Mouse (Mus musculus) CH12.LX (cell line): Measurements from ENCODE around the gene Psenen. TPM values are rescaled to one million over a fixed set of nuclear protein-coding genes. Genes with fewer than 3 reads are reported as not detected.
A peak's percentile ranks its signal among the peaks of the same experiment; 100 is the strongest.

Experiments
- DNase-seq: peaks from one replicate; pipeline ENCODE4 v3.0.0-alpha.2; 2013; ENCODE audit errors: extremely low read depth
- H3K27ac ChIP-seq: 2 replicates; pipeline ENCODE4 v1.5.1; 2012; ENCODE audit warnings: low read depth, mild to moderate bottlenecking, control low read depth, moderate library complexity; ENCODE audit not compliant: insufficient read depth
- H3K27me3 ChIP-seq: replicated peaks from 2 replicates; pipeline ENCODE3; 2012; ENCODE audit warnings: inconsistent platforms
- H3K36me3 ChIP-seq, 2 experiments: replicated peaks in 1 of 2; 2 replicates each; pipeline versions ENCODE3 to v1.6.1; 2012; ENCODE audit warnings: inconsistent platforms in 1 of 2, low read length in 1 of 2, mild to moderate bottlenecking in 1 of 2, mixed read lengths in 1 of 2, moderate library complexity in 1 of 2; ENCODE audit not compliant: control insufficient read depth in 1 of 2, insufficient read depth in 1 of 2
- H3K4me1 ChIP-seq, 2 experiments: 2 replicates each; pipeline ENCODE4 v1.6.1; 2012; ENCODE audit warnings: inconsistent platforms in 1 of 2, moderate library complexity in 1 of 2; ENCODE audit not compliant: insufficient read depth in 2 of 2, control insufficient read depth in 1 of 2
- H3K4me2 ChIP-seq: 2 replicates; pipeline ENCODE4 v1.6.1; 2012; ENCODE audit warnings: low read depth, mild to moderate bottlenecking, control low read depth; ENCODE audit not compliant: poor library complexity, insufficient read depth, severe bottlenecking
- H3K4me3 ChIP-seq, 3 experiments: fragments of 150-350 bp in 1 of 3; sonication (generic) in 1 of 3; replicated peaks in 1 of 3; 2 replicates each; pipeline versions ENCODE3 to v1.5.1; 2011 to 2012; ENCODE audit warnings: low read depth in 2 of 3, low read length in 2 of 3, mild to moderate bottlenecking in 2 of 3, moderate library complexity in 2 of 3, control low read depth in 1 of 3, improper control_type of control experiment in 1 of 3, inconsistent platforms in 1 of 3, mixed read lengths in 1 of 3; ENCODE audit not compliant: poor library complexity in 1 of 3
- H3K79me2 ChIP-seq: replicated peaks from 2 replicates; pipeline ENCODE4 v1.6.1; 2012; ENCODE audit warnings: mild to moderate bottlenecking, moderate library complexity; ENCODE audit not compliant: control insufficient read depth, poor library complexity, insufficient read depth, severe bottlenecking; ENCODE audit errors: extremely low read depth
- H3K9ac ChIP-seq: 2 replicates; pipeline ENCODE4 v1.6.1; 2012; ENCODE audit warnings: low read depth, mild to moderate bottlenecking, control low read depth, moderate library complexity; ENCODE audit not compliant: insufficient read depth
- H3K9me3 ChIP-seq: replicated peaks from 2 replicates; pipeline ENCODE3; 2012; ENCODE audit warnings: low read length, inconsistent platforms, mixed read lengths
- CHD1 ChIP-seq: IDR thresholded peaks from 2 replicates; pipeline ENCODE4 v1.6.1; 2012; ENCODE audit warnings: low read depth, low read length, improper control_type of control experiment, inconsistent platforms
- CHD2 ChIP-seq: IDR thresholded peaks from 2 replicates; pipeline ENCODE4 v1.6.1; 2011; ENCODE audit warnings: low read length, improper control_type of control experiment
- E2F4 ChIP-seq: IDR thresholded peaks from 2 replicates; pipeline ENCODE4 v1.6.1; 2011; ENCODE audit warnings: low read depth, low read length, improper control_type of control experiment; ENCODE audit not compliant: insufficient replicate concordance
- ELF1 ChIP-seq: IDR thresholded peaks from 2 replicates; pipeline ENCODE4 v1.6.1; 2014; ENCODE audit warnings: low read depth, mild to moderate bottlenecking, inconsistent platforms, low read length, improper control_type of control experiment
- ETS1 ChIP-seq: conservative IDR thresholded peaks from 2 replicates; pipeline ENCODE4 v1.6.1; 2012; ENCODE audit warnings: low read depth, mild to moderate bottlenecking, inconsistent platforms, low read length, improper control_type of control experiment, moderate library complexity
- GABPA ChIP-seq: IDR thresholded peaks from 2 replicates; pipeline ENCODE4 v1.6.1; 2012; ENCODE audit warnings: low read depth, low read length, improper control_type of control experiment, inconsistent platforms; ENCODE audit not compliant: insufficient replicate concordance
- HCFC1 ChIP-seq: IDR thresholded peaks from 2 replicates; pipeline ENCODE4 v1.6.1; 2012; ENCODE audit warnings: low read depth, mild to moderate bottlenecking, inconsistent platforms, low read length, improper control_type of control experiment
- IRF4 ChIP-seq: IDR thresholded peaks from 2 replicates; pipeline ENCODE4 v1.6.1; 2014; ENCODE audit warnings: low read depth, mild to moderate bottlenecking, inconsistent platforms, low read length, improper control_type of control experiment
- JUN ChIP-seq: IDR thresholded peaks from 2 replicates; pipeline ENCODE4 v1.6.1; 2011; ENCODE audit warnings: low read depth, mild to moderate bottlenecking, low read length, improper control_type of control experiment, moderate library complexity; ENCODE audit not compliant: insufficient read depth
- JUND ChIP-seq: conservative IDR thresholded peaks from 2 replicates; pipeline ENCODE4 v1.6.1; 2011; ENCODE audit warnings: low read depth, low read length, improper control_type of control experiment
- KAT2A ChIP-seq: IDR thresholded peaks from 2 replicates; pipeline ENCODE4 v1.6.1; 2012; ENCODE audit warnings: low read length, improper control_type of control experiment, inconsistent platforms; ENCODE audit not compliant: insufficient replicate concordance
- MAX ChIP-seq: IDR thresholded peaks from 2 replicates; pipeline ENCODE4 v1.6.1; 2011; ENCODE audit warnings: low read length, improper control_type of control experiment
- MAZ ChIP-seq: IDR thresholded peaks from 2 replicates; pipeline ENCODE4 v1.6.1; 2012; ENCODE audit warnings: low read depth, mild to moderate bottlenecking, inconsistent platforms, low read length, improper control_type of control experiment, moderate library complexity
- MEF2A ChIP-seq: IDR thresholded peaks from 2 replicates; pipeline ENCODE4 v1.6.1; 2014; ENCODE audit warnings: low read depth, mild to moderate bottlenecking, inconsistent platforms, low read length, improper control_type of control experiment, borderline replicate concordance
- MXI1 ChIP-seq: IDR thresholded peaks from 2 replicates; pipeline ENCODE4 v1.6.1; 2011; ENCODE audit warnings: mild to moderate bottlenecking, low read depth, low read length, improper control_type of control experiment
- MYC ChIP-seq: IDR thresholded peaks from 2 replicates; pipeline ENCODE4 v1.6.1; 2011; ENCODE audit warnings: low read depth, mild to moderate bottlenecking, improper control_type of control experiment, low read length
- NELFE ChIP-seq: IDR thresholded peaks from 2 replicates; pipeline ENCODE4 v1.6.1; 2011; ENCODE audit warnings: low read depth, low read length, improper control_type of control experiment
- NRF1 ChIP-seq: IDR thresholded peaks from 2 replicates; pipeline ENCODE4 v1.6.1; 2014; ENCODE audit warnings: low read depth, mild to moderate bottlenecking, inconsistent platforms, low read length, improper control_type of control experiment, moderate library complexity
- PAX5 ChIP-seq: IDR thresholded peaks from 2 replicates; pipeline ENCODE4 v1.6.1; 2012; ENCODE audit warnings: low read length, inconsistent platforms, mixed read lengths
- POLR2A ChIP-seq: IDR thresholded peaks from 2 replicates; pipeline ENCODE4 v1.6.1; 2011; ENCODE audit warnings: low read depth, mild to moderate bottlenecking, improper control_type of control experiment, low read length
- POLR2AphosphoS2 ChIP-seq: IDR thresholded peaks from 2 replicates; pipeline ENCODE4 v1.6.1; 2011; ENCODE audit warnings: low read depth, low read length, improper control_type of control experiment
- SIN3A ChIP-seq: IDR thresholded peaks from 2 replicates; pipeline ENCODE4 v1.6.1; 2012; ENCODE audit warnings: low read length, improper control_type of control experiment, inconsistent platforms
- SMC3 ChIP-seq: IDR thresholded peaks from 2 replicates; pipeline ENCODE4 v1.6.1; 2011; ENCODE audit warnings: low read depth, low read length, improper control_type of control experiment
- TBP ChIP-seq: conservative IDR thresholded peaks from 2 replicates; pipeline ENCODE4 v1.6.1; 2011; ENCODE audit warnings: low read depth, low read length, improper control_type of control experiment
- TCF12 ChIP-seq: IDR thresholded peaks from 2 replicates; pipeline ENCODE4 v1.6.1; 2014; ENCODE audit warnings: low read depth, mild to moderate bottlenecking, inconsistent platforms, low read length, improper control_type of control experiment
- UBTF ChIP-seq: IDR thresholded peaks from 2 replicates; pipeline ENCODE4 v1.6.1; 2012; ENCODE audit warnings: low read depth, mild to moderate bottlenecking, inconsistent platforms, low read length, improper control_type of control experiment, moderate library complexity
- USF1 ChIP-seq: IDR thresholded peaks from 2 replicates; pipeline ENCODE4 v1.6.1; 2014; ENCODE audit warnings: low read depth, mild to moderate bottlenecking, inconsistent platforms, low read length, improper control_type of control experiment
- USF2 ChIP-seq: conservative IDR thresholded peaks from 2 replicates; pipeline ENCODE4 v1.6.1; 2011; ENCODE audit warnings: low read depth, low read length, improper control_type of control experiment
- ZC3H11A ChIP-seq: IDR thresholded peaks from 2 replicates; pipeline ENCODE4 v1.6.1; 2012; ENCODE audit warnings: low read depth, mild to moderate bottlenecking, inconsistent platforms, low read length, improper control_type of control experiment
- ZMIZ1 ChIP-seq: IDR thresholded peaks from 2 replicates; pipeline ENCODE4 v1.6.1; 2012; ENCODE audit warnings: low read depth, mild to moderate bottlenecking, inconsistent platforms, low read length, improper control_type of control experiment
- ZNF384 ChIP-seq: IDR thresholded peaks from 2 replicates; pipeline ENCODE4 v1.6.1; 2012; ENCODE audit warnings: low read depth, low read length, improper control_type of control experiment, inconsistent platforms
- dilution Hi-C: fragments of 300-500 bp; cut with MboI; formaldehyde crosslinking; loops from 2 replicates; pipeline ENCODE4 v1.14.3; 2020; ENCODE audit warnings: low sequenced_read_pairs; ENCODE audit not compliant: extremely low pct_unique_long_range_greater_than_20kb, extremely low pct_ligation_motif_present
- in situ Hi-C: fragments of 300-500 bp; cut with MboI; formaldehyde crosslinking; loops from 3 replicates; pipeline ENCODE4 v1.14.3; 2019; ENCODE audit warnings: low sequenced_read_pairs, low pct_ligation_motif_present, low pct_unique_long_range_greater_than_20kb, mixed read lengths
- polyA plus RNA-seq: library from polyadenylated mRNA; unstranded; fragments of >175 nt; gene quantifications from 2 replicates; pipeline ENCODE4 v1.2.1, GENCODE M21; 2012; ENCODE audit warnings: low read depth; ENCODE audit not compliant: insufficient read length
- total RNA-seq, 2 experiments: library from RNA; depleted of rRNA; stranded (reverse); fragments of 300-350 nt in 1 of 2; fragments of >200 nt in 1 of 2; gene quantifications; 2 replicates each; pipeline ENCODE4 v1.2.3; 2012 to 2014

The Psenen gene
- total and polyA plus RNA-seq, 3 experiments = 55.2 to 121 (median 92.7) TPM

- TF ChIP-seq SIN3A = no peak
- TF ChIP-seq GABPA = no peak
- TF ChIP-seq USF2 = no peak
- no peak for TF ChIP-seq MAX
- no peak for TF ChIP-seq ZNF384
- no peak for TF ChIP-seq MEF2A
- no peak for TF ChIP-seq MYC
- TF ChIP-seq NRF1 = no peak
- TF ChIP-seq TBP = no peak
- no peak for TF ChIP-seq MAZ
- TF ChIP-seq SMC3 = no peak
- no peak for TF ChIP-seq HCFC1
- no peak for TF ChIP-seq NELFE
- TF ChIP-seq ETS1 = no peak
- TF ChIP-seq JUN = no peak
- no peak for TF ChIP-seq E2F4
- TF ChIP-seq POLR2AphosphoS2 = no peak
- TF ChIP-seq JUND = no peak
- DNase-seq = no peak
- H3K9ac ChIP-seq = peak overlapping the region; percentile 77
- H3K79me2 ChIP-seq = peaks cover 25% of the 10 kb centered on the region
- no peaks in the 10 kb centered on the region for H3K9me3 ChIP-seq
- H3K4me2 ChIP-seq = peak overlapping the region; percentile 58
- dilution Hi-C loops (no loop called here), in situ Hi-C loops (no loop called here)
- H3K36me3 ChIP-seq = peaks cover 23 to 47% of the 10 kb centered on the region in 2 experiments
- no peak overlapping the region for H3K4me3 ChIP-seq
- H3K27me3 ChIP-seq = no peaks in the 10 kb centered on the region
- no peak overlapping the region for H3K27ac ChIP-seq
- H3K4me1 ChIP-seq = peaks cover 9 to 39% of the 10 kb centered on the region in 2 experiments; a peak in 3 of 4 replicates
Measured at GRCm38 (mm10) chr7:30560296-30560695, 3.1 kb downstream of the Psenen start.

GRCm38 (mm10) chr7:30559443-30559954 lies 3.9 kb downstream of the Psenen start, which contains the start of gene Lin37:
Gene Lin37 (minus strand): TSS chr7:30559838.
- DNase-seq = peak; percentile 98
- Histone ChIP-seq H3K4me1 (peaks cover 9 to 37% of the 10 kb centered on the region in 2 experiments; a peak in 3 of 4 replicates), H3K4me3 (peak within 1 kb of the TSS; percentile 70 to 99 (median 99)), H3K27me3 (no peaks in the 10 kb centered on the region), H3K4me2 (peak within 1 kb of the TSS; percentile 85), H3K9ac (peak within 1 kb of the TSS; percentile 98), H3K79me2 (peaks cover 25% of the 10 kb centered on the region), H3K36me3 (peaks cover 27 to 47% of the 10 kb centered on the region in 2 experiments), H3K9me3 (no peaks in the 10 kb centered on the region), H3K27ac (peak within 1 kb of the TSS; percentile 63)
- in situ Hi-C loops (loop anchor here (5.0 kb wide), 1 partner anchor 48 kb away; no protein-coding TSS in a partner anchor), dilution Hi-C loops (no loop called here)
- TF ChIP-seq ZC3H11A = no peak
- TF ChIP-seq MEF2A = peak; percentile 64
- peak; percentile 22; the same call in 1 of the 2 replicates for TF ChIP-seq MAX
- TF ChIP-seq PAX5 = no peak
- peak; percentile 51; the same call in 1 of the 2 replicates for TF ChIP-seq IRF4
- TF ChIP-seq POLR2AphosphoS2 = 0 out of 2 replicates have a peak, but pooled peaks have one; percentile 42
- peak; percentile 95 for TF ChIP-seq MAZ
- peak; percentile 89 for TF ChIP-seq CHD2
- no peak for TF ChIP-seq JUND
- peak; percentile 67 for TF ChIP-seq MXI1
- TF ChIP-seq NRF1 = peak; percentile 88
- peak; percentile 71; the same call in 1 of the 2 replicates for TF ChIP-seq ZMIZ1
- peak; percentile 84; the same call in 1 of the 2 replicates for TF ChIP-seq KAT2A
- TF ChIP-seq USF1 = no peak
- TF ChIP-seq POLR2A = peak; percentile 73
- peak; percentile 63; the same call in 1 of the 2 replicates for TF ChIP-seq TCF12
- TF ChIP-seq NELFE = peak; percentile 61
- peak; percentile 95 for TF ChIP-seq ELF1
- TF ChIP-seq UBTF = no peak
- no peak for TF ChIP-seq JUN
- TF ChIP-seq HCFC1 = peak; percentile 94
- no peak for TF ChIP-seq ZNF384
- no peak; the same call in 1 of the 2 replicates for TF ChIP-seq CHD1
